Mouse (Mus musculus) forelimb bud, embryonic 11.5 days (tissue): ENCODE data around the gene Ltk.
A peak's percentile ranks its signal among the peaks of the same experiment; 100 is the strongest.
"Not testable (repeated sequence)": the region's sequence is repeated elsewhere in the genome, so short reads cannot be mapped to it uniquely, and the experiment has no call there.

Source experiments
- DNase-seq: peaks from one replicate; pipeline ENCODE4 v3.0.0-alpha.2; 2012; ENCODE audit warnings: low read depth, low spot score

The Ltk gene

DNA sequence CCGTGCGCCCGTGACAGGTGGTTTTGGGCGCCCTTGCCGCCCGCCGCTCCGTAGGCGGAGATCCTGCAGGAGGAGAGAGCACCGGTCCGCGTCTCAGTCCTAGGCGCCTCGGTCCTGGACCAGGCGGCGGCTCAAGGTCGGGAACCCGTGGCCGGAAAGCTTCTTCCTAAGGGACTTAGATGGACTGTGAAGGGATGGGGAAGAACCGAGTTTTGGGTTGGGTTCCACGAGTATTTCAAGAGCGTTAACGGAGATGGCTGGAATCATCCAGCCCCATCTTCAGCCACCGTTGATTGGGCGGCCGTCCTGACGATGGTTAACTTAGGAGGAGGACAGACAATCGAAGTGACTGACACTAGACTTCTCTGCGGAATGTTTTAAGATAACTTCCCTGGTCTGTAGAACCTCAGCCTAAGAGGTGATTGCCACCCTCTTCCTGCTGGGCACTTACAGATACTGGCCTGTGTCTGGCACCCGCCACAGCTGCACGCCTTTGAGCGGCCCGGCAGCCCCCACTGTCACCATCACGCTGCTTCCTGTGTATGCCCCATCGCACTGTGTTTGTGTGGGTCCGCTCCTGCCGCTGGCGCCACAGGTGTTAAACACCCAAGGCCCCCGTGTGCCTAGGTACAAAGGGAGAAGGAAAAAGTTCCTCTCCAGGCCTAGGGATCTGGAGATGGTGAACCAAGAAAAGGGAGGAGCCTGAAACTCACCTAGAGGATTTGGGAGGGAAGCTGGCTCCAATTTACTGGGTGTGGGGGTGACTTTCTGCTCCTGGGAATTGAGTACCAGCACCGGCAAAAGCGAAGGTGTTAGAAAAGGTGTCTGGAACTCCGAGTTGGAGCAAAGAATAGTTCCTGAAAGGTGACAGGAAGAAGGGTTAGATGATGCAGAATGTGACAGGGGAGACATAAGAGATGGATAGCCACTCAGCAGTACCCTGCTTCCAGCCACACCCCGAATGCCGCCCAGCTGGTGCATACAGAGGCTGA lies 1.1 kb downstream of the Ltk start:
- DNase-seq = no peak

DNA sequence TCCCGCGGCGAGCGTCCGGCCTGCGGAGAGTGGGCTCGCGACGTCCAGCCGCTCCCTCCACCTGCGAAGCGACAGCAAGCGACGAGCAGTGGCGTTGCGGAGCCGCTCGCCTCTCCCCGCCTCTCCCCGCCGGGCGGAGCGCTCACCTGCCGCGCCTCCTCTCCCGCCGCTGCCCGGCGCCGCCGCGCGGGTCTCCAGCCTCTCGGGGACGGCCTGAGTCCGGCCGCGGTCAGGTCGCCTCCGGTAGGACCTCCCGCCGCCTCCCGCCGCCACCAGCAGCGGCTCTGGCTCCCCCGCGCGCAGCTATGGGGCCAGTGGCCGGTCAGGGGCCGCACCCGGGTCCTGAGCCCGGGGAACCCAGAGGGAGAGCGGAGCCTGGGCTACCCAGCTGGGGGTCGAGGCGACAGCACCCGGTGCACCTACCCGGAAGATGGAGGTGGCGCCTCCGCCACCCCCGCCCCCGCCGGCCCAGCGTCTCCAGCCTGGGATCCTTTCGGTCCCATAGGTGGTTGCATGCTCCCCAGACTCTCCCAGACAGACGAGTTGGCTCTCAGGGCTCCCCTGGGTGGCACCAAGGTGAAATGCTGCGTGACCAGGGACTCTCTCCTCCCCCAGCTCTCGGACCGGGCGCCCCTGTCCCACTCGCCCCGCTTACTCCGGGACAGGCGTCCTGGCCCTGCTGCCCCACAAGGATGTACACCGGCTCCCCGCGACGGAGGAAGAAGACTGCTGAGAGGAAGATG lies 2.0 kb downstream of the Ltk start:
- DNase-seq = no peak

GRCm38 (mm10) chr2:119757601-119758100 lies 2.6 kb downstream of the Ltk start:
- DNase-seq = no peak

- DNase-seq = no peak
Observed at GRCm38 (mm10) chr2:119749260-119749659, 11.0 kb downstream of the Ltk start.

- DNase-seq = no peak
Observed at GRCm38 (mm10) chr2:119747554-119747953, 12.7 kb downstream of the Ltk start.

GRCm38 (mm10) chr2:119745281-119745680 lies 14.9 kb downstream of the Ltk start:
- DNase-seq = no peak

DNA sequence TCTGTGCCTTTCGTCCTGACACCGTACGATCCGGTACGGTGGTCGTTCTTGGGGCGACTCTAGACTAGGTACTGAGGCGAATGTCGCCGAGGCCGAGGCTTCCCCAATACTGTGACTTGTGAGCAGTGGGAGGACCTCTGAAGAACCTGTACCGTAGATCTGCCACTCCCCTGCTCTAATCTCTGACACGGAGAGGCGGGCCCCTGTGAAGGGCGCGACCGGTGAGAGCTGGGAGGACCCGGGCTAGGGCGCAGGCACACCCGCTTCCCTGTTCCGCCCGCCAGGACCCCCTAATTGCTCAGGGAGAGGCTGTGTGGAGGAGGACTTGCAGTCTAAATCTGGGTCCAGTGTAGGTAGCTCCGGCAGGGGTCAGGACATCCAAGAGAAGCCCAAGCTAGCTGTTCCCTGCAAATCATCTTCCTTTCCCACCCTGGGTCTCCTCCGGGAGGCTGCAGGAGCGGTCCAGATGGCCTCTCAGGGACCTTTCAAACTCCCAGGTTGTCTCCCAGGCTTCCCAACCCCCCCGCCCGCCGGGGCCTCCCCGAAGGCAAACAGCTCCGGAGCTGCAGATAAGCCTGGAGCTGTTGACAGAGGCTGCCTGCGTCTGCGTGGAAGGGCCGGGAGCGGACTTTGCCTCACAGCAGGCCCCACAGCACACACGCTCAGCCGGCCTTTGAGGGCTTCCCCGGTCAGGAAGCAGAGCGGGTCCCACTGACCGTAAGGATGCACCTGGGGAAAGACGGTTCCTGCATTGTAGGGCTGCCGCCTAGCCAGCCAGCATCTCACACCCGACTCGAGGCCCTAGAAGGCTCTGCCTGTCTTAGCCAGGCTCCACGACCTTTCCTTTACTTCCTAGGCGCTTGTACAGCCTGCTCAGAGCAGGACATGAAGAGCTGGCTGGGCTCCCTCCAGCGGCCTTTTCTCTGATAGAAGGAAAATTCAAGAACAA lies 15.8 kb downstream of the Ltk start:
- no peak for DNase-seq

- DNase-seq = no peak
Observed at GRCm38 (mm10) chr2:119743808-119744162, 16.4 kb downstream of the Ltk start.

DNA sequence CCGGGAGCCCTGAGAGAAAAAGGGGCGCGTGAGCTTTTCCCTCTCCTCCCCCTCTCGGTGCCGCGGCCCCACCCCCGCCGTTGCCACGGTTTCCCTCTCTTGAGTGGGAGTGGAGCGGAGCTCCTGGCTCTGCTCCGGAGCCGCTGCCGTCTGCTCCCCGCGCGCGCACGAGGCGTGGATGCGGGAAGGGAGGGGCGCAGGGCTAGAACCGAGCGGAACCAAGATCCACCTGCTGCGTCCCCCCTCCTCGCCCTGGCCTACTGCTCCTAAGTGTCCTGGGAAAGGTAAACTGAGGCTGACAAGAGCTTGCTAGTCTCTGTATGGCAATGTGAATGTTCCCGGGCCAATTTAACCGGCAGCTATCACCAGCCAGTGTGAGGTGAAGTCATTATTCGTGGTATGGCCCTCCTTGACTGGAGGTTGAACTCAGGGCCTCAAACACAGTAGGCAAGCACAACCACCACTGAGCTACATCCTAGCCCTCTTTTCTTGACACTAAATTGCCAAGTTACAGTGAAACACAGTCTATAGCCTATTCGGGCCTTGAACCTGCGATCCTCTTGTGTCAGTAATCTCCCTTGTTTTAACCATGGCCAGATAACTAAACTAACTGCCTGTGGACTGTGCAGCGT lies 16.9 kb downstream of the Ltk start:
- DNase-seq = no peak

GRCm38 (mm10) chr2:119742461-119743175 lies 17.6 kb downstream of the Ltk start:
- no peak for DNase-seq

DNA sequence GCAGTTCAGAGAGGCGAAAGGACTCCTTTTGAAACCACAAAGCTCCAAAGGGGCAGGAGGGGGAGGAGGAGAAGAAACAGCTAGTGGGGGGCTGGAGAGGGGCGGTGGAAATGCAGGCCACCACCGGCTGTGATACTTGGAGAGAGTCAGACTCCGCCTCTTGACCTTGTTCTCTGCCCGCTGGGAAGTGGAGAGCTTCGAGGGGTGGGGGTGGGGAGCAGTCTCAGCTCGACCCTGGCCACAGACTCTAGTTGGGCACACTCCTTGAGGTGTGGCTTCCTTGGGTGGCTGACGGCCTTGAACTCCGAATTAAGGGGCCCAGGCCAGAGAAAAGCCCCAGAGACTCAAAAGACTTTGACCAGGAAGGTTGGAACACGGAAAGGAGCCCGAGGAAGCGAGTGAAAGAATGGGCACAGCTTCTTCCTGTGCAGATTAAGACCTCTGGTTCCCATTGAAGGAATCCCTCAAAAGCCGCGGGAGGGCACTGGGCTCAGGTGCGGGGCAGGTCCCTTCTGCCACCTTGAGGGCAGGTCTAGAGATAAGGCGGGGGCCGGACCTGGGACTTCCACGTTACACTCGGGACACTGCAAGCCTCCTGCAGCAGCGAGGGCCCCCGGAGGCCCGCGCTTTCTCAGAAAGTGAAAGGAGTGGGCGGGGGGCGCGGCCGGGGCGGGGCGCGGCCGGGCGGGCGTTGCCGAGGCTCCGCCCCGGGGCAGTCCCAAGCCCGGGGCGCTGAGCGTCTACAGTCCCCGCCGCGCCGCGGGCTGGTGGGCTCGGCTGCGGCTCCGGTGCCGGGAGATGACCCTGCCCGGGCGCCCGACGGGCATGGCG lies 18.4 kb downstream of the Ltk start, which contains the start of gene Itpka:
TSS of gene Itpka (plus strand) at position 757 of the 831 bp plus-strand sequence.
- DNase-seq = peak; percentile 53

GRCm38 (mm10) chr2:119740567-119740966 lies 19.7 kb downstream of the Ltk start:
- no peak for DNase-seq

DNA sequence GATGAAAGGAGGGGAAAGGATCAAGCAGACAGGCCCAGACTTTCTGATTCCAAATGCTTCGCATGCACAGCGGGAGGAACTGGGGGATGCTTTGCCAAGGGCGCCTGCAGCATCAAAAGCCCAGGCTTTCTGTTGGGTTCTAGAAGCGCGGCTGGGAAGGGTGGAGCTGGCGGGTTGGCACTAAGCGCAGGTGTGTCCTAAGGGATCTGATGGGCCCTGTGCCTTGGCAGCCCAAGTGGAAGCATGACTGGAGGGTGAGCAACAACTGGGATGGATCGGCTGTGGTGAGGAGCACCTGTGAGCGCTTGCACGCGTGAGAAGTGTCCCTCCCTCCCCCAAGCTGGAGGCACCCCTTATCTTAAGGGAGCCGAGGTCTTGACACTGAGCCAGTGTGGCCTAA lies 23.1 kb downstream of the Ltk start:
- no peak for DNase-seq

GRCm38 (mm10) chr2:119730735-119731134 lies 29.5 kb downstream of the Ltk start:
- DNase-seq = no peak

DNA sequence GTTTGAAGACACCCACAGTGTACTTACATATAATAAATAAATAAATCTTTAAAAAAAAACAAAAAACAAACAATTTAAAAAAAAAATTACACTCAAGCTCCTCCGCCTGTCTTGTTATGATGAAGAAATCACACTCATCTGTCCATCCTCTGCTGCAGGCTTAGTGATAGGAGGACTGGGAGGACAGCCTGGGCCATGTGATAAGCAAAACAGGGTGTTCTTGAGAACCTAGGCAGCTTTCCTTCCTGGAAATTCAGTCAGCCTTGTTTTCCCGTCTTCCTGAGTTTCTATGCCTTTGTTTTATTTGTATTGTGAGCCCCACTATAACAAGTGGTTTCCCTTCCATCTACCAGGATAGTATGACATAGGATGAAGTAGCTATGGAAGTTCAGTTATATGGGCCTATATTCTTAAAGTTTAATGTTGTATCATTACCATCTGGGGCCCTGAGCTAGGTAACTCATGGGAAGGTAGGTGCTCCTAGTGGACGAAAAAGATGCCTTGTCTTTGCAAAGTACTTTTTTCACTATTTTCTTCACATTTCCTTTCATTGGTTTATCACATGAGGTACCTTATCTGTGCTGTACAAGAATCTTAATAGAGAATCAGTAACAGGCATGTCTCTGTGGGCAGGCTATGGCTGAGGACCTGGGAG lies 32.3 kb downstream of the Ltk start:
- no peak for DNase-seq

DNA sequence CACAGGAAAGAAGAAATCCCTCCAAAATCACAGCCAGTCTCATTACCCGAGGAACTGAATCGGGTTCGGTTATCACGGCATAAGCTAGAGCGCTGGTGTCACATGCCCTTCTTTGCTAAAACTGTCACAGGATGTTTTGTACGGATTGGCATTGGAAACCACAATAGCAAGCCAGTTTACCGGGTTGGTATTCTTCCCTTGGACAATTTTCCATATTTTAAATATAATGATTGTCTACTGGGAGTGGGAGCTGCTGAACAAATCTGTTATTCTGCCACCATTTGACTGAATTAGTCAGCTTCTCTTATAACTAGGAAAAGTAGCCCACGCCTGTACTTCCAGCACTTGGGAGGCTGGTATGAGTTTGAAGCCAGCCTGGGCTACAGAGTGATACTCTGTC lies 39.2 kb downstream of the Ltk start:
- no peak for DNase-seq

DNA sequence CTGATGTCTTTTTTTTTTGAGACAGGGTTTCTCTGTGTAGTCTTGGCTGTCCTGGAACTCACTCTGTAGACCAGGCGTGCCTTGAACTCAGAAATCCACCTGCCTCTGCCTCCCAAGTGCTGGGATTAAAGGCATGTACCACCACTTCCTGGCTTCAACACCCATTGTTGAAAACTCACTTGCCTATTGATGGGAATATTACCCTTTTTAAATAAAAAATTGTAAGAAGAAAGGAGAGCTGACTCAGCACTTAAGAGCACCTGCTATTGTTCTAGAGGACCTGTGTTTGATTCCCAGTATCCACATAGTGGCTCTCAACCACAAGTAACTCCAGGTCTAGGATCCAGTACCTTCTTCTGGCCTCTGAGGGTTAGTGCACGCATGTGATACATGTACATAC lies 44.4 kb downstream of the Ltk start:
- DNase-seq = not testable (repeated sequence)

GRCm38 (mm10) chr2:119710011-119710410 lies 50.2 kb downstream of the Ltk start:
- no peak for DNase-seq

DNA sequence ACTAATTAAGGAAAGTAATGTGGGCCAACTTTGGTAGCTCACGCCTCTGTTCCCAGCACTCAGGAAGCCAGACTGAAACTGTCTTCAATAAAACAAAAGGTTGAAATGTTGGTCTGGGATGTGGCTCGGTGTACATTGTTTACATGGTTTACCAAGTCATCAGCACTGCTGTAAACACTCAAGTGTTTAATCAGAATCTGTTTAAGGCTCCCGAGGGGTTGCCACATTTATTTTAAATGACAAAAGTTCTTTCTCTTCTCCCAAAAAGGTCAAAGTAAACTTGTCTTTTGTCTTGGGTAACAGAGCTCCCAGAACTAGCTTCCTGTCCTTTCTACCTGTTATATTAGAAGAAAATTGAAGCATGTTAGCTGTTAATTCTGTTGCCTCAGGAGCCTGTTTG lies 52.6 kb downstream of the Ltk start:
- DNase-seq = no peak
